Mouse (Mus musculus) ES-E14 (cell line): Measurements from ENCODE around the gene Map3k21. TPM values are rescaled to one million over a fixed set of nuclear protein-coding genes. Genes with fewer than 3 reads are reported as not detected.

Experiments
- DNase-seq: peaks from one replicate; pipeline ENCODE4 v3.0.0-alpha.2; 2013; ENCODE audit warnings: low read depth, low spot score
- H3K27ac ChIP-seq: 2 replicates; pipeline ENCODE4 v1.5.1; 2012; ENCODE audit warnings: low read depth, mild to moderate bottlenecking, low read length, moderate library complexity, mixed read lengths; ENCODE audit not compliant: poor library complexity, insufficient read depth, severe bottlenecking
- H3K36me3 ChIP-seq: 2 replicates; pipeline ENCODE4 v1.6.1; 2012; ENCODE audit warnings: mild to moderate bottlenecking, low read length, moderate library complexity, mixed read lengths; ENCODE audit not compliant: control insufficient read depth, poor library complexity, insufficient read depth, severe bottlenecking
- H3K4me1 ChIP-seq, 2 experiments: fragments of 150-350 bp in 1 of 2; sonication (generic) in 1 of 2; 2 replicates each; pipeline ENCODE4 v1.6.1; 2012; ENCODE audit warnings: low read length in 2 of 2, mild to moderate bottlenecking in 1 of 2, mixed read lengths in 1 of 2; ENCODE audit not compliant: control insufficient read depth in 2 of 2, insufficient read depth in 2 of 2, poor library complexity in 1 of 2
- H3K4me3 ChIP-seq, 2 experiments: fragments of 150-350 bp in 1 of 2; sonication (generic) in 1 of 2; 2 replicates each; pipeline ENCODE4 v1.5.1; 2012; ENCODE audit warnings: low read length in 2 of 2, low read depth in 1 of 2, mild to moderate bottlenecking in 1 of 2, mixed read lengths in 1 of 2; ENCODE audit not compliant: insufficient read depth in 1 of 2, poor library complexity in 1 of 2, severe bottlenecking in 1 of 2
- H3K9ac ChIP-seq: 2 replicates; pipeline ENCODE4 v1.6.1; 2012; ENCODE audit warnings: low read depth, mild to moderate bottlenecking, low read length, mixed read lengths; ENCODE audit not compliant: poor library complexity, insufficient read depth, severe bottlenecking
- H3K9me3 ChIP-seq: fragments of 150-350 bp; sonication (generic); 2 replicates; pipeline ENCODE4 v1.6.1; 2012; ENCODE audit warnings: low read depth, mild to moderate bottlenecking, low read length; ENCODE audit not compliant: control insufficient read depth, insufficient read depth
- CHD2 ChIP-seq: IDR thresholded peaks from 2 replicates; pipeline ENCODE4 v1.6.1; 2014; ENCODE audit warnings: mild to moderate bottlenecking, low read depth, low read length, inconsistent platforms
- HCFC1 ChIP-seq: IDR thresholded peaks from 2 replicates; pipeline ENCODE4 v1.6.1; 2012; ENCODE audit warnings: low read length, inconsistent platforms, borderline replicate concordance; ENCODE audit not compliant: insufficient read depth
- MAFK ChIP-seq: IDR thresholded peaks from 2 replicates; pipeline ENCODE4 v1.6.1; 2014; ENCODE audit warnings: mild to moderate bottlenecking, low read depth, low read length, inconsistent platforms; ENCODE audit not compliant: insufficient read depth
- ZC3H11A ChIP-seq: IDR thresholded peaks from 2 replicates; pipeline ENCODE4 v1.6.1; 2012; ENCODE audit warnings: low read depth, mild to moderate bottlenecking, inconsistent platforms, low read length, borderline replicate concordance
- ZNF384 ChIP-seq: IDR thresholded peaks from 2 replicates; pipeline ENCODE4 v1.6.1; 2012; ENCODE audit warnings: low read depth, low read length, inconsistent platforms
- in situ Hi-C, 2 experiments: fragments of 600-800 bp; cut with MboI; formaldehyde crosslinking; loops; one replicate each; pipeline ENCODE4 v1.15.1; 2025; ENCODE audit warnings: low sequenced_read_pairs in 2 of 2, inconsistent platforms in 1 of 2; ENCODE audit not compliant: unreplicated experiment in 2 of 2
- total RNA-seq: library from RNA; depleted of rRNA; stranded (reverse); fragments of 300-350 nt; gene quantifications from 2 replicates; pipeline ENCODE4 v1.2.3, GENCODE M21; 2012

The Map3k21 gene
- total RNA-seq, 1 experiment: 0.04 TPM

GRCm38 (mm10) chr8:125870179-125870702 lies 40.0 kb upstream of the Map3k21 start:
- TF ChIP-seq HCFC1: no peak
- no peak for TF ChIP-seq CHD2
- no peak for TF ChIP-seq ZNF384
- TF ChIP-seq ZC3H11A: no peak
- TF ChIP-seq MAFK: no peak
- H3K27ac ChIP-seq: no peak overlapping the region
- H3K9ac ChIP-seq: no peak overlapping the region
- H3K36me3 ChIP-seq: no peaks in the 10 kb centered on the region
- H3K9me3 ChIP-seq: no peaks in the 10 kb centered on the region
- in situ Hi-C loops: no loop called here
- H3K4me3 ChIP-seq: no peak overlapping the region
- peaks cover 4 to 7% of the 10 kb centered on the region in 2 experiments; a peak in 3 of 4 replicates for H3K4me1 ChIP-seq
- DNase-seq: no peak

- H3K9me3 ChIP-seq: no peaks in the 10 kb centered on the region
- no peak overlapping the region for H3K27ac ChIP-seq
- H3K4me1 ChIP-seq: peaks cover 4 to 7% of the 10 kb centered on the region in 2 experiments; a peak in 3 of 4 replicates
- H3K4me3 ChIP-seq: no peak overlapping the region
- TF ChIP-seq MAFK (no peak), ZNF384 (no peak), HCFC1 (no peak), CHD2 (no peak), ZC3H11A (peak; percentile 80; the same call in 1 of the 2 replicates)
- DNase-seq: peak; percentile 78
- in situ Hi-C loops: no loop called here
- no peak overlapping the region for H3K9ac ChIP-seq
- no peaks in the 10 kb centered on the region for H3K36me3 ChIP-seq
These were observed 39.4 kb upstream of the Map3k21 start for GRCm38 (mm10) chr8:125870821-125871321.

GRCm38 (mm10) chr8:125872501-125873249 lies 37.6 kb upstream of the Map3k21 start:
- peaks cover 4 to 7% of the 10 kb centered on the region in 2 experiments; a peak in 3 of 4 replicates for H3K4me1 ChIP-seq
- H3K4me3 ChIP-seq: no peak overlapping the region
- no peaks in the 10 kb centered on the region for H3K9me3 ChIP-seq
- in situ Hi-C loops: no loop called here
- H3K36me3 ChIP-seq: no peaks in the 10 kb centered on the region
- H3K27ac ChIP-seq: no peak overlapping the region
- DNase-seq: no peak
- H3K9ac ChIP-seq: no peak overlapping the region
- TF ChIP-seq ZNF384 (no peak), CHD2 (no peak), HCFC1 (no peak), MAFK (no peak), ZC3H11A (no peak)

DNA sequence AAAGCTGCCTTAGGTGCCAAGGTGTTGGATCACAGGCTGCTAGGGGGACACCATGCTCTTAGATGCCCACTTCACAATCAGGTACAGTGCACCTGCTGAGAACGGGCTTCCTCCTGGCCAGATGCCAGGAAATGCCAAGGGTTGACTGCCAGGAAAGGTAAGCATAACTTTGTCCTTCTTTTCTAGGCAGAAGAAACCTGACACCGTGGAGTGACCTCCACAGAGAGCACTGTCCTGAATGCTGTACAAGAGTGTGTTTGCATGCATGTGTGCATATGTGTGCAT lies 37.1 kb upstream of the Map3k21 start:
- no peak for TF ChIP-seq MAFK
- TF ChIP-seq CHD2: no peak
- no peak for TF ChIP-seq ZNF384
- no peak for TF ChIP-seq HCFC1
- TF ChIP-seq ZC3H11A: no peak
- Histone ChIP-seq H3K9me3 (no peaks in the 10 kb centered on the region), H3K4me3 (no peak overlapping the region), H3K4me1 (peaks cover 4 to 7% of the 10 kb centered on the region in 2 experiments; a peak in 3 of 4 replicates), H3K27ac (no peak overlapping the region), H3K36me3 (no peaks in the 10 kb centered on the region), H3K9ac (no peak overlapping the region)
- DNase-seq: no peak
- in situ Hi-C loops: no loop called here
